Mouse (Mus musculus) brain, embryonic 14.5 days (tissue): ENCODE measurements around the gene Mettl1.

ENCODE experiments used
- CTCF ChIP-seq: fragments of 200-500 bp; IDR thresholded peaks from 2 replicates; pipeline ENCODE4 v1.5.1; 2012; ENCODE audit warnings: inconsistent platforms, mild to moderate bottlenecking, moderate library complexity, borderline replicate concordance; ENCODE audit not compliant: insufficient read depth, insufficient read length; ENCODE audit errors: extremely low read depth
- POLR2A ChIP-seq: fragments of 200-500 bp; IDR thresholded peaks from 2 replicates; pipeline ENCODE4 v1.6.1; 2012; ENCODE audit warnings: mild to moderate bottlenecking, inconsistent platforms, borderline replicate concordance; ENCODE audit not compliant: poor library complexity, insufficient read depth, insufficient read length, severe bottlenecking; ENCODE audit errors: extremely low read depth

GRCm38 (mm10) chr10:127000529-127000928 lies 40.7 kb upstream of the Mettl1 start, which contains the start of gene Avil:
- TF ChIP-seq CTCF = no peak
- TF ChIP-seq POLR2A = no peak
